Mouse (Mus musculus) adrenal gland, adult 18-20 months (tissue): ENCODE results near the gene Ighmbp2. TPM values are rescaled to one million over a fixed set of nuclear protein-coding genes. Genes with fewer than 3 reads are reported as not detected.
A peak's percentile ranks its signal among the peaks of the same experiment; 100 is the strongest.
"Not testable (repeated sequence)": the region's sequence is repeated elsewhere in the genome, so short reads cannot be mapped to it uniquely, and the experiment has no call there.

Experiments used
- DNase-seq, 2 experiments: peaks; one replicate each; pipeline ENCODE4 v3.0.0; 2021 to 2022; ENCODE audit warnings: low spot score in 2 of 2
- total RNA-seq, 2 experiments: library from RNA; stranded (reverse); gene quantifications; 1 replicate in 1 of 2; 2 replicates in 1 of 2; pipeline ENCODE4 v1.2.3; 2021

Gene Ighmbp2
- total RNA-seq, 2 experiments from 2014 or later, result 4.9 to 6.2 TPM

GRCm38 (mm10) chr19:3292028-3292427 lies 9.2 kb upstream of the Ighmbp2 start:
- DNase-seq, result peak; percentile 50 to 60

- no peak for DNase-seq
These were observed 6.2 kb upstream of the Ighmbp2 start for GRCm38 (mm10) chr19:3289006-3289405.

- DNase-seq, result no peak
These were observed 931 bp downstream of the Ighmbp2 start for GRCm38 (mm10) chr19:3281886-3282285.

GRCm38 (mm10) chr19:3275744-3276365 lies 7.0 kb downstream of the Ighmbp2 start:
- DNase-seq, result no peak

- no peak for DNase-seq
These were observed 9.5 kb downstream of the Ighmbp2 start for GRCm38 (mm10) chr19:3273331-3273730.

GRCm38 (mm10) chr19:3271366-3271765 lies 11.5 kb downstream of the Ighmbp2 start:
- DNase-seq, result peak in 1 of 2 experiments; percentile 14

GRCm38 (mm10) chr19:3269803-3270202 lies 13.0 kb downstream of the Ighmbp2 start:
- DNase-seq, result peak in 1 of 2 experiments; percentile 5

- DNase-seq, result peak in 1 of 2 experiments; percentile 8
These were observed 13.5 kb downstream of the Ighmbp2 start for GRCm38 (mm10) chr19:3269279-3269678.

- peak in 1 of 2 experiments; percentile 10 for DNase-seq
These were observed 14.4 kb downstream of the Ighmbp2 start for GRCm38 (mm10) chr19:3268218-3268980.

- DNase-seq, result peak; percentile 0 to 10
These were observed 15.5 kb downstream of the Ighmbp2 start for GRCm38 (mm10) chr19:3267340-3267739.

- DNase-seq, result peak; percentile 1 to 14
These were observed 16.1 kb downstream of the Ighmbp2 start for GRCm38 (mm10) chr19:3266676-3267075.

- peak; percentile 0 to 15 for DNase-seq
These were observed 16.7 kb downstream of the Ighmbp2 start for GRCm38 (mm10) chr19:3266136-3266535.

- DNase-seq, result peak; percentile 0 to 17
These were observed 17.6 kb downstream of the Ighmbp2 start for GRCm38 (mm10) chr19:3265180-3265579.

GRCm38 (mm10) chr19:3264348-3264747 lies 18.5 kb downstream of the Ighmbp2 start:
- no peak for DNase-seq

GRCm38 (mm10) chr19:3261764-3262525 lies 20.9 kb downstream of the Ighmbp2 start:
- no peak for DNase-seq

- DNase-seq, result no peak
These were observed 21.5 kb downstream of the Ighmbp2 start for GRCm38 (mm10) chr19:3261336-3261735.

- DNase-seq, result no peak
These were observed 22.2 kb downstream of the Ighmbp2 start for GRCm38 (mm10) chr19:3260591-3260990.

GRCm38 (mm10) chr19:3260016-3260415 lies 22.8 kb downstream of the Ighmbp2 start:
- no peak for DNase-seq

- peak in 1 of 2 experiments; percentile 16 for DNase-seq
These were observed 57.6 kb downstream of the Ighmbp2 start for GRCm38 (mm10) chr19:3225261-3225660.

GRCm38 (mm10) chr19:3214937-3215336 lies 67.9 kb downstream of the Ighmbp2 start:
- DNase-seq, result not testable (repeated sequence)
